Mouse (Mus musculus) liver, postnatal 0 days (tissue): ENCODE data around the gene Plcl2. TPM values are rescaled to one million over a fixed set of nuclear protein-coding genes. Genes with fewer than 3 reads are reported as not detected.
"Not testable (repeated sequence)": the region's sequence is repeated elsewhere in the genome, so short reads cannot be mapped to it uniquely, and the experiment has no call there.

Source experiments
- ATAC-seq: fragments of 200-750 bp; cut with Nextera tagmentation; 2 replicates; pipeline ENCODE4 v1.8.0; 2017; ENCODE audit warnings: mild to moderate bottlenecking, moderate library complexity
- DNase-seq: peaks from one replicate; pipeline ENCODE4 v3.0.0-alpha.2; 2016
- H3K27ac ChIP-seq: fragments of 300-500 bp; sonication (generic); 2 replicates; pipeline ENCODE4 v1.5.1; 2014; ENCODE audit warnings: antibody characterized with exemption, moderate library complexity, mild to moderate bottlenecking, low read depth
- H3K27me3 ChIP-seq: fragments of 300-500 bp; sonication (generic); 2 replicates; pipeline ENCODE4 v1.6.1; 2014; ENCODE audit warnings: low read length, control low read depth, mixed read lengths; ENCODE audit not compliant: insufficient read depth
- H3K36me3 ChIP-seq: fragments of 300-500 bp; sonication (generic); replicated peaks from 2 replicates; pipeline ENCODE4 v1.6.1; 2014; ENCODE audit warnings: mild to moderate bottlenecking, control low read depth, low read length, moderate library complexity, mixed read lengths; ENCODE audit not compliant: insufficient read depth
- H3K4me1 ChIP-seq: fragments of 300-500 bp; sonication (generic); 2 replicates; pipeline ENCODE4 v1.6.1; 2014; ENCODE audit warnings: antibody characterized with exemption, mild to moderate bottlenecking, control low read depth; ENCODE audit not compliant: insufficient read depth
- H3K4me2 ChIP-seq: fragments of 300-500 bp; sonication (generic); 2 replicates; pipeline ENCODE4 v1.6.1; 2014; ENCODE audit warnings: low read depth, mild to moderate bottlenecking, low read length, moderate library complexity, mixed read lengths
- H3K4me3 ChIP-seq: fragments of 300-500 bp; sonication (generic); 2 replicates; pipeline ENCODE4 v1.5.1; 2014; ENCODE audit warnings: low read depth, low read length
- H3K9ac ChIP-seq: fragments of 300-500 bp; sonication (generic); replicated peaks from 2 replicates; pipeline ENCODE4 v1.6.1; 2014; ENCODE audit warnings: mild to moderate bottlenecking, moderate library complexity
- H3K9me3 ChIP-seq: fragments of 300-500 bp; sonication (generic); 2 replicates; pipeline ENCODE4 v1.6.1; 2016; ENCODE audit warnings: mild to moderate bottlenecking, control low read depth, low read length, mixed read lengths
- CTCF ChIP-seq: sonication (generic); IDR thresholded peaks from 2 replicates; pipeline ENCODE4 v1.5.1; 2016; ENCODE audit warnings: antibody characterized with exemption, low read depth
- EP300 ChIP-seq: IDR thresholded peaks from 2 replicates; pipeline ENCODE4 v1.6.1; 2016; ENCODE audit warnings: antibody characterized with exemption, low read depth, mild to moderate bottlenecking
- WGBS: fragments of 180-500 bp; shearing (Covaris S2); extraction: QIAGEN DNeasy Blood & Tissue Kit; methylation state at CpG from one replicate; pipeline ENCODE4 v1.1.7; 2014; ENCODE audit not compliant: insufficient replicate concordance; 5-methylcytosine and 5-hydroxymethylcytosine counted together
- polyA plus RNA-seq: library from polyadenylated mRNA; unstranded; fragments of >200 nt; fragmentation: Nextera tagmentation; extraction: Ambion mirVana; gene quantifications from 2 replicates; pipeline ENCODE4 v1.2.1, GENCODE M21; 2015

Gene Plcl2
- polyA plus RNA-seq, 1 experiment from 2014 or later, result 1.9 TPM

GRCm38 (mm10) chr17:50519588-50519987, 10.4 kb downstream of the Plcl2 start:
- Histone ChIP-seq H3K4me3 (no peak overlapping the region), H3K27ac (no peak overlapping the region), H3K36me3 (no peaks in the 10 kb centered on the region), H3K9ac (no peak overlapping the region), H3K27me3 (no peaks in the 10 kb centered on the region), H3K9me3 (no peaks in the 10 kb centered on the region), H3K4me2 (no peak overlapping the region), H3K4me1 (peaks cover 10% of the 10 kb centered on the region)
- 80% methylated on average over 5 of the region's 5 CpGs for WGBS
- TF ChIP-seq EP300, result no peak
- TF ChIP-seq CTCF, result no peak
- ATAC-seq (no peak), DNase-seq (no peak)

DNA sequence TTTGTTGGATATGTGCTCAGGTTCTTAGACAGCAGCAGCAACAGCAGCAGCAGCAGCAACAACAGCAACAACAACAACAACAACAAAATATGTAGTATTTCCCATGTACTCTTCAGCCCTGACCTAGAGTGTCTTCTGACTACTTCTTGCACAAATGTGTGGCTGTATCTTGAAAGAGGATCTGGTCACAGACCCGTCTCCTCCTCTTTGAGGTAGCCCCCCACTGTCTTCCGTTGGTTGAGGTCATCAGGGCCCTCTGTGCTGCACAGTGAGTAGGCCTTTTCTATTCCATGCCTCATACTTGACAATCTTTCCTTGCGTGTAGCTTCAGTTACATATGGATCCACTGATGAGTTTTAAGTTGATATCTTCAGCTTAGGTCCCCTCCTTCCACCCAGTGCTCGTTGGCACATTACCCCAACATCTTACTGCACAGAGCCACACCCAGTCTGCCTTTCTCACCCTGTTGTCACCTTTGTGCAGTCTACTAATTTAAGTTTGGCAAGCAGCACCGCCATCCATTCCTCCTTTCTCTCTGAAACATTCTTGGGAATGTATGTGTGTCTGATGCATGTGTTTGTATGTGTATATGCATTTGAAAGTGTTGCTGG, 13.4 kb downstream of the Plcl2 start:
- 56% methylated on average over 5 of the region's 5 CpGs for WGBS

GRCm38 (mm10) chr17:50524970-50525369, 15.8 kb downstream of the Plcl2 start:
- H3K4me1 ChIP-seq, result peaks cover 10% of the 10 kb centered on the region
- no peak for ATAC-seq

More for the DNA sequence above, 13.4 kb downstream of the Plcl2 start:
- TF ChIP-seq EP300, result no peak
- TF ChIP-seq CTCF, result no peak
- Histone ChIP-seq H3K27ac (no peak overlapping the region), H3K27me3 (no peaks in the 10 kb centered on the region), H3K9me3 (no peaks in the 10 kb centered on the region), H3K9ac (no peak overlapping the region), H3K36me3 (no peaks in the 10 kb centered on the region), H3K4me3 (no peak overlapping the region), H3K4me2 (0 out of 2 replicates have a peak overlapping the region, but pooled peaks have one; percentile 11), H3K4me1 (peaks cover 15% of the 10 kb centered on the region)
- ATAC-seq (no peak), DNase-seq (no peak)

GRCm38 (mm10) chr17:50525821-50526220, 16.6 kb downstream of the Plcl2 start:
- ATAC-seq (no peak), DNase-seq (no peak)
- Histone ChIP-seq H3K9ac (no peak overlapping the region), H3K27me3 (no peaks in the 10 kb centered on the region), H3K4me1 (peaks cover 10% of the 10 kb centered on the region), H3K4me2 (no peak overlapping the region), H3K27ac (no peak overlapping the region), H3K4me3 (no peak overlapping the region), H3K36me3 (no peaks in the 10 kb centered on the region), H3K9me3 (no peaks in the 10 kb centered on the region)
- WGBS, result 62% methylated on average over 2 of the region's 2 CpGs
- TF ChIP-seq EP300 (no peak), CTCF (no peak)

More at GRCm38 (mm10) chr17:50524970-50525369, 15.8 kb downstream of the Plcl2 start:
- Histone ChIP-seq H3K4me2 (no peak overlapping the region), H3K27me3 (no peaks in the 10 kb centered on the region), H3K9ac (no peak overlapping the region), H3K27ac (no peak overlapping the region), H3K4me3 (no peak overlapping the region), H3K9me3 (no peaks in the 10 kb centered on the region), H3K36me3 (no peaks in the 10 kb centered on the region)
- DNase-seq, result no peak
- TF ChIP-seq CTCF (no peak), EP300 (no peak)
- 50% methylated on average over 6 of the region's 6 CpGs for WGBS

DNA sequence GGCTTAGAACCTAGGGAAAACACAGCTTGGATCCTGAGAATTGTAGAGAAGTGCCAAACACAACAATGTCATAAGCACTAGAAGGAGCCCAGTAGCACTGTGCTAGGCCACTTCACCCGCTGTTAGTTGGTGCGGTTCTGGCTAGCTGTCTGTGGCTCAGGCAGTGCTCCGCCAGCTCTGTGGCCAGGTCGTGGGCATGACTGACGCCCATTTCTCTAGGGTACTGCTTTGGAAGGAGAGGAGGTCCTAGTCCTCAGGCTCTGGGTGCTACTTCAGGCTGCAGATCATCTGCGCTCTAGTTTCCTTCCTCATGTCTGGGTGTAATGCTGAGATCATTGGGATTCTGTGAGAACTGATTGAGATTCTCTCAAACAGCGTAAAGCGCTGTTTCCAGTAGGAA, 20.9 kb downstream of the Plcl2 start:
- Histone ChIP-seq H3K9me3 (no peaks in the 10 kb centered on the region), H3K4me2 (no peak overlapping the region), H3K4me3 (no peak overlapping the region), H3K4me1 (no peaks in the 10 kb centered on the region), H3K27ac (0 out of 2 replicates have a peak overlapping the region, but pooled peaks have one; percentile 18), H3K9ac (no peak overlapping the region), H3K36me3 (no peaks in the 10 kb centered on the region), H3K27me3 (no peaks in the 10 kb centered on the region)
- ATAC-seq (no peak), DNase-seq (no peak)
- WGBS, result 72% methylated on average over 8 of the region's 8 CpGs
- TF ChIP-seq EP300 (no peak), CTCF (no peak)

- H3K27me3 ChIP-seq, ATAC-seq, H3K9me3 ChIP-seq, DNase-seq, H3K27ac ChIP-seq, H3K4me3 ChIP-seq, H3K4me2 ChIP-seq, H3K9ac ChIP-seq, H3K36me3 ChIP-seq, H3K4me1 ChIP-seq: not testable (repeated sequence)
- 69% methylated on average over 2 of the region's 2 CpGs for WGBS
Measured at GRCm38 (mm10) chr17:50534889-50535288, 25.7 kb downstream of the Plcl2 start.
